ENCODE assay signal across 31 mouse cellular contexts in genomic region chr10:41260243-41261006, GRCm38 (mm10). TPM values are rescaled to one million over a fixed set of nuclear protein-coding genes. Genes with fewer than 3 reads are reported as not detected.
DNase-seq lines count a peak whose midpoint lies in the region; ATAC-seq and TF ChIP-seq lines count a peak whose summit lies in the region.
"Had no signal": no experiment of that assay in that cellular context is flagged by ENCODE, and none has a peak within 500 bp of the region (broad histone marks: within the 10 kb centered on the region; RNA-seq: fewer than 3 reads in every experiment).

No protein-coding gene starts in this region.

- WGBS in kidney, adult 2 months: 59% methylated on average over 8 of the region's 8 CpGs
- WGBS in intestine, embryonic 15.5 days: 35% methylated on average over 8 of the region's 8 CpGs
- WGBS in intestine, postnatal 0 days: 32% methylated on average over 8 of the region's 8 CpGs
- WGBS in small intestine, adult 2 months: 41% methylated on average over 8 of the region's 8 CpGs
- WGBS in stomach, postnatal 0 days: 51% methylated on average over 8 of the region's 8 CpGs

- no peaks in the 10 kb centered on the region for H3K4me1 ChIP-seq in kidney, adult 2 months (ENCODE audit: control insufficient read depth, insufficient read depth, low read length)
- H3K4me1 ChIP-seq in intestine, embryonic 15.5 days (replicated peaks): peaks cover 4% of the 10 kb centered on the region
- no peaks in the 10 kb centered on the region for H3K4me1 ChIP-seq in intestine, postnatal 0 days (replicated peaks; ENCODE audit: control insufficient read depth, insufficient read depth, low read length)
- H3K4me1 ChIP-seq in small intestine, adult 2 months (ENCODE audit: control insufficient read depth, insufficient read depth, insufficient read length, low read length): peaks cover 10% of the 10 kb centered on the region; the same call in 1 of the 2 replicates
- no peaks in the 10 kb centered on the region for H3K4me1 ChIP-seq in stomach, postnatal 0 days (replicated peaks; ENCODE audit: control insufficient read depth, insufficient read depth)
- H3K4me1 ChIP-seq: hindbrain, embryonic 13.5 days; kidney, embryonic 15.5 days; neural tube, embryonic 13.5 days had no signal

- H3K36me3 ChIP-seq in kidney, adult 2 months (ENCODE audit: control insufficient read depth, insufficient read depth, low read length): peaks cover 4% of the 10 kb centered on the region; the same call in 1 of the 2 replicates
- no peaks in the 10 kb centered on the region for H3K36me3 ChIP-seq in intestine, embryonic 15.5 days
- peaks cover 10% of the 10 kb centered on the region; the same call in 1 of the 2 replicates for H3K36me3 ChIP-seq in intestine, postnatal 0 days (ENCODE audit: control insufficient read depth, insufficient read depth)
- H3K36me3 ChIP-seq in small intestine, adult 2 months (ENCODE audit: control insufficient read depth, insufficient read depth, low read length): peaks cover 12% of the 10 kb centered on the region
- peaks cover 2% of the 10 kb centered on the region; the same call in 1 of the 2 replicates for H3K36me3 ChIP-seq in stomach, postnatal 0 days (ENCODE audit: control insufficient read depth, insufficient read depth, low read length)

- no peak overlapping the region for H3K9ac ChIP-seq in intestine, embryonic 15.5 days
- no peak overlapping the region for H3K9ac ChIP-seq in intestine, postnatal 0 days (ENCODE audit: low read depth, low read length)
- no peak overlapping the region for H3K9ac ChIP-seq in stomach, postnatal 0 days (ENCODE audit: low read length)
- H3K9ac ChIP-seq: embryonic facial prominence, embryonic 12.5 days; heart, embryonic 15.5 days; hindbrain, embryonic 13.5 days; kidney, embryonic 15.5 days; limb, embryonic 13.5 days; midbrain, embryonic 13.5 days; neural tube, embryonic 13.5 days had no signal

- TF ChIP-seq EP300 in stomach, postnatal 0 days (optimal IDR thresholded peaks at IDR 0.05): no peak

- no peak overlapping the region for H3K27ac ChIP-seq in kidney, adult 2 months (ENCODE audit: insufficient read depth, low read depth, low read length)
- H3K27ac ChIP-seq in intestine, embryonic 15.5 days: no peak overlapping the region
- no peak overlapping the region; the same call in 1 of the 2 replicates for H3K27ac ChIP-seq in intestine, postnatal 0 days (ENCODE audit: low read depth, low read length)
- peak overlapping the region; percentile 32; the same call in 1 of the 2 replicates for H3K27ac ChIP-seq in small intestine, adult 2 months (ENCODE audit: insufficient read depth, low read depth, low read length)
- H3K27ac ChIP-seq in stomach, postnatal 0 days (replicated peaks): no peak overlapping the region
- H3K27ac ChIP-seq: embryonic facial prominence, embryonic 12.5 days; heart, adult 2 months; heart, embryonic 15.5 days; hindbrain, embryonic 13.5 days; kidney, embryonic 15.5 days; left cerebral cortex, adult 2 months; limb, embryonic 13.5 days; macrophage; midbrain, embryonic 13.5 days; neural tube, embryonic 13.5 days had no signal

- no peak for TF ChIP-seq POLR2A in kidney, adult 2 months (IDR thresholded peaks at IDR 0.05; ENCODE audit: low read depth, low read length)
- no peak for TF ChIP-seq POLR2A in small intestine, adult 2 months (IDR thresholded peaks at IDR 0.05; ENCODE audit: low read depth, low read length)

- H3K27me3 ChIP-seq in kidney, adult 2 months (replicated peaks; ENCODE audit: control insufficient read depth, insufficient read depth, low read length): no peaks in the 10 kb centered on the region
- H3K27me3 ChIP-seq in intestine, embryonic 15.5 days (replicated peaks): no peaks in the 10 kb centered on the region
- H3K27me3 ChIP-seq in intestine, postnatal 0 days (replicated peaks; ENCODE audit: control insufficient read depth, insufficient read depth, low read length): no peaks in the 10 kb centered on the region
- H3K27me3 ChIP-seq in small intestine, adult 2 months (ENCODE audit: control insufficient read depth, insufficient read depth, low read length): no peaks in the 10 kb centered on the region
- H3K27me3 ChIP-seq in stomach, postnatal 0 days (ENCODE audit: control insufficient read depth, insufficient read depth, low read length): no peaks in the 10 kb centered on the region
- H3K27me3 ChIP-seq: embryonic facial prominence, embryonic 12.5 days; heart, embryonic 15.5 days; hindbrain, embryonic 13.5 days; kidney, embryonic 15.5 days; limb, embryonic 13.5 days; midbrain, embryonic 13.5 days; neural tube, embryonic 13.5 days had no signal

- peak; percentile 65 for ATAC-seq in intestine, embryonic 15.5 days
- peak; percentile 69 for ATAC-seq in intestine, postnatal 0 days
- ATAC-seq in stomach, postnatal 0 days (ENCODE audit: low FRiP score, low TSS enrichment): no peak
- ATAC-seq: forebrain, embryonic 14.5 days; midbrain, embryonic 13.5 days had no signal

- no peak overlapping the region for H3K4me2 ChIP-seq in intestine, embryonic 15.5 days (replicated peaks)
- no peak overlapping the region for H3K4me2 ChIP-seq in intestine, postnatal 0 days (replicated peaks; ENCODE audit: low read depth)
- H3K4me2 ChIP-seq in stomach, postnatal 0 days (replicated peaks; ENCODE audit: low read depth): no peak overlapping the region
- H3K4me2 ChIP-seq: embryonic facial prominence, embryonic 12.5 days; heart, embryonic 15.5 days; hindbrain, embryonic 13.5 days; kidney, embryonic 15.5 days; limb, embryonic 13.5 days; midbrain, embryonic 13.5 days; neural tube, embryonic 13.5 days had no signal

- no peak overlapping the region for H3K4me3 ChIP-seq in kidney, adult 2 months (ENCODE audit: insufficient read depth, low read depth, low read length)
- H3K4me3 ChIP-seq in intestine, embryonic 15.5 days (replicated peaks): no peak overlapping the region
- no peak overlapping the region for H3K4me3 ChIP-seq in intestine, postnatal 0 days (ENCODE audit: low read depth, low read length)
- no peak overlapping the region for H3K4me3 ChIP-seq in small intestine, adult 2 months (ENCODE audit: low read depth, low read length)
- no peak overlapping the region for H3K4me3 ChIP-seq in stomach, postnatal 0 days (ENCODE audit: low read depth, low read length)
- H3K4me3 ChIP-seq: embryonic facial prominence, embryonic 12.5 days; heart, adult 2 months; heart, embryonic 15.5 days; hindbrain, embryonic 13.5 days; kidney, embryonic 15.5 days; left cerebral cortex, adult 2 months; limb, embryonic 13.5 days; midbrain, embryonic 13.5 days; neural tube, embryonic 13.5 days had no signal

- no peak for TF ChIP-seq CTCF in kidney, adult 2 months (conservative IDR thresholded peaks at IDR 0.05; ENCODE audit: insufficient read depth, insufficient read length, low read depth, low read length)
- TF ChIP-seq CTCF in intestine, postnatal 0 days (IDR thresholded peaks at IDR 0.05; ENCODE audit: low read depth): no peak
- no peak for TF ChIP-seq CTCF in small intestine, adult 2 months (IDR thresholded peaks at IDR 0.05; ENCODE audit: extremely low read depth, insufficient read length, insufficient replicate concordance, low read depth, low read length)
- TF ChIP-seq CTCF in stomach, postnatal 0 days (IDR thresholded peaks at IDR 0.05; ENCODE audit: low read depth): no peak

- no peaks in the 10 kb centered on the region for H3K9me3 ChIP-seq in intestine, embryonic 15.5 days
- no peaks in the 10 kb centered on the region for H3K9me3 ChIP-seq in intestine, postnatal 0 days (ENCODE audit: control insufficient read depth)
- H3K9me3 ChIP-seq in stomach, postnatal 0 days (ENCODE audit: control insufficient read depth, low read length): no peaks in the 10 kb centered on the region
- H3K9me3 ChIP-seq: embryonic facial prominence, embryonic 12.5 days; heart, embryonic 15.5 days; hindbrain, embryonic 13.5 days; kidney, embryonic 15.5 days; limb, embryonic 13.5 days; midbrain, embryonic 13.5 days; neural tube, embryonic 13.5 days had no signal

- peak; percentile 19 for DNase-seq in kidney, adult 2 months
- DNase-seq in kidney, adult 18-20 months: no peak
- no peak for DNase-seq in stomach, postnatal 0 days (ENCODE audit: low spot score)
- DNase-seq in ovary, postnatal 10 days (ENCODE audit: low spot score): no peak
- DNase-seq: adrenal gland, postnatal 25 days; B cell, adult 2 months; cerebellum, adult 2 months; cerebellum, postnatal 25 days; embryo, embryonic 11 days; gastrocnemius, postnatal 36 days; heart, adult 2 months; heart, postnatal 4 days; kidney, postnatal 25 days; lung, adult 2 months; lung, postnatal 10 days; thymus, postnatal 14 days had no signal

RNA-seq across cellular contexts. Expression of gene Fig4, which starts 42.6 kb away (rescaled TPM):
- polyA plus RNA-seq in kidney, adult 2 months (2012; rRNA removed): 12.6 and 13.4 TPM in 2 replicates
- polyA plus RNA-seq in intestine, embryonic 15.5 days (2015; fragmentation: Nextera tagmentation; extraction: Ambion mirVana): 16.9 and 20.2 TPM in 2 replicates
- polyA plus RNA-seq in intestine, postnatal 0 days (2015; fragmentation: Nextera tagmentation; extraction: Ambion mirVana): 10.6 and 10.7 TPM in 2 replicates
- 3.8 and 7.6 TPM in 2 replicates for polyA plus RNA-seq in small intestine, adult 2 months (2012; rRNA removed)
- 10.1 and 11.4 TPM in 2 replicates for polyA plus RNA-seq in stomach, postnatal 0 days (2015; fragmentation: Nextera tagmentation; extraction: Ambion mirVana)

RNA-seq across cellular contexts. Expression of gene Ak9, which starts 43.4 kb away (rescaled TPM):
- 0.02 and 0.03 TPM in 2 replicates for polyA plus RNA-seq in kidney, adult 2 months (2012; rRNA removed)
- 0.03 TPM in 1 of 2 replicates, not detected in the other for polyA plus RNA-seq in intestine, embryonic 15.5 days (2015; fragmentation: Nextera tagmentation; extraction: Ambion mirVana)
- not detected in 2 replicates for polyA plus RNA-seq in intestine, postnatal 0 days (2015; fragmentation: Nextera tagmentation; extraction: Ambion mirVana)
- not detected in 2 replicates for polyA plus RNA-seq in small intestine, adult 2 months (2012; rRNA removed)
- 0.01 TPM in 1 of 2 replicates, not detected in the other for polyA plus RNA-seq in stomach, postnatal 0 days (2015; fragmentation: Nextera tagmentation; extraction: Ambion mirVana)
- polyA plus RNA-seq: limb, embryonic 13.5 days; stomach, embryonic 14.5 days; urinary bladder, adult 2 months had no signal
